Mouse (Mus musculus) embryonic facial prominence, embryonic 10.5 days (tissue): Measurements from ENCODE around the gene Atmin. TPM values are rescaled to one million over a fixed set of nuclear protein-coding genes. Genes with fewer than 3 reads are reported as not detected.

Experiments
- DNase-seq: peaks from one replicate; pipeline ENCODE4 v3.0.0-alpha.2; 2017; ENCODE audit warnings: low spot score
- H3K27ac ChIP-seq: fragments of 300-500 bp; sonication (generic); replicated peaks from 2 replicates; pipeline ENCODE4 v1.5.1; 2016; ENCODE audit warnings: mild to moderate bottlenecking
- H3K27me3 ChIP-seq: fragments of 300-500 bp; sonication (generic); replicated peaks from 2 replicates; pipeline ENCODE4 v1.6.1; 2016; ENCODE audit warnings: low read depth, mild to moderate bottlenecking; ENCODE audit not compliant: poor library complexity, severe bottlenecking
- H3K36me3 ChIP-seq: fragments of 300-500 bp; sonication (generic); replicated peaks from 2 replicates; pipeline ENCODE4 v1.6.1; 2016; ENCODE audit warnings: mild to moderate bottlenecking, moderate library complexity
- H3K4me1 ChIP-seq: fragments of 300-500 bp; sonication (generic); 2 replicates; pipeline ENCODE4 v1.6.1; 2016
- H3K4me3 ChIP-seq: fragments of 300-500 bp; sonication (generic); 2 replicates; pipeline ENCODE4 v1.5.1; 2016; ENCODE audit warnings: mild to moderate bottlenecking, moderate library complexity
- H3K9me3 ChIP-seq: fragments of 300-500 bp; sonication (generic); 2 replicates; pipeline ENCODE4 v1.6.1; 2016; ENCODE audit warnings: mild to moderate bottlenecking
- WGBS: fragments of 180-500 bp; shearing (Covaris S2); methylation state at CpG from one replicate; pipeline ENCODE4 v1.1.7; 2016; 5-methylcytosine and 5-hydroxymethylcytosine counted together
- polyA plus RNA-seq: library from polyadenylated mRNA; unstranded; fragments of >200 nt; fragmentation: Nextera tagmentation; extraction: Ambion mirVana; gene quantifications from 2 replicates; pipeline ENCODE4 v1.2.1, GENCODE M21; 2016

Gene Atmin
- polyA plus RNA-seq: 12.4 and 13.0 TPM in 2 replicates

- H3K36me3 ChIP-seq: peaks cover 48% of the 10 kb centered on the region
- peak within 1 kb of the TSS; percentile 88 for H3K27ac ChIP-seq
- H3K4me1 ChIP-seq: peaks cover 26% of the 10 kb centered on the region
- no peaks in the 10 kb centered on the region for H3K9me3 ChIP-seq
- H3K27me3 ChIP-seq: no peaks in the 10 kb centered on the region
- WGBS: under 1% methylated on average over 45 of the region's 46 CpGs
- DNase-seq: peak; percentile 92
- peak within 1 kb of the TSS; percentile 97 for H3K4me3 ChIP-seq
Measured at GRCm38 (mm10) chr8:116943161-116943554, at the start of gene Atmin. Atmin (plus strand) TSS chr8:116943393.

- no peak for DNase-seq
- H3K9me3 ChIP-seq: peaks cover 5% of the 10 kb centered on the region; the same call in 1 of the 2 replicates
- WGBS: 92% methylated on average over 11 of the region's 11 CpGs
- no peaks in the 10 kb centered on the region for H3K4me1 ChIP-seq
- peaks cover 27% of the 10 kb centered on the region for H3K36me3 ChIP-seq
- H3K4me3 ChIP-seq: no peak overlapping the region
- H3K27me3 ChIP-seq: no peaks in the 10 kb centered on the region
- H3K27ac ChIP-seq: no peak overlapping the region
Measured at GRCm38 (mm10) chr8:116893938-116894337, 49.3 kb upstream of the Atmin start.

- WGBS: 90% methylated on average over 6 of the region's 6 CpGs
- peaks cover 15% of the 10 kb centered on the region for H3K36me3 ChIP-seq
- no peak overlapping the region for H3K27ac ChIP-seq
- peaks cover 5% of the 10 kb centered on the region; the same call in 1 of the 2 replicates for H3K9me3 ChIP-seq
- no peak overlapping the region for H3K4me3 ChIP-seq
- DNase-seq: no peak
- H3K4me1 ChIP-seq: no peaks in the 10 kb centered on the region
- H3K27me3 ChIP-seq: no peaks in the 10 kb centered on the region
Measured at GRCm38 (mm10) chr8:116895521-116895920, 47.7 kb upstream of the Atmin start.

GRCm38 (mm10) chr8:116904736-116905135 lies 38.5 kb upstream of the Atmin start:
- WGBS: 93% methylated on average over 4 of the region's 4 CpGs
- no peak overlapping the region for H3K4me3 ChIP-seq
- H3K4me1 ChIP-seq: no peaks in the 10 kb centered on the region
- H3K36me3 ChIP-seq: peaks cover 40% of the 10 kb centered on the region
- H3K9me3 ChIP-seq: peaks cover 8% of the 10 kb centered on the region; the same call in 1 of the 2 replicates
- no peaks in the 10 kb centered on the region for H3K27me3 ChIP-seq
- DNase-seq: no peak
- no peak overlapping the region for H3K27ac ChIP-seq

DNA sequence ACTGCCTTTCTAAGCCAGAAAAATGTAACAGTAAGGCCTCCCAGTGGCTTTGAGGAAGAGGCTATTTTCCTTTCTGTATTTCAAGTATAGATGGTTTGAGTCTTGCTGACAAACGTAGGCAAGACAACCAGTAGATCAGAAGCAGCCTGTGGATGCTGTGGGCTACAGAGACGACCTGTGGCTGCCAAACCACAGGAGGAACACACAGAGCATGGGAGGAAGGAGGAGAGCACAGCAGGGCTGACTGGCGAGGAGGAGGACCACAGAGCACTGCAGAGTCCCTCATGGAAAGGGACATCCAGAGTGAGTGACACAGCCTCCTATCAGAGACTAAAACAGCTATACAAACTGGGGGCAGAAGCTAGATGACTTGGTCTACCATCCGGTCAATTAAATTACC lies 37.9 kb upstream of the Atmin start:
- peaks cover 45% of the 10 kb centered on the region for H3K36me3 ChIP-seq

DNA sequence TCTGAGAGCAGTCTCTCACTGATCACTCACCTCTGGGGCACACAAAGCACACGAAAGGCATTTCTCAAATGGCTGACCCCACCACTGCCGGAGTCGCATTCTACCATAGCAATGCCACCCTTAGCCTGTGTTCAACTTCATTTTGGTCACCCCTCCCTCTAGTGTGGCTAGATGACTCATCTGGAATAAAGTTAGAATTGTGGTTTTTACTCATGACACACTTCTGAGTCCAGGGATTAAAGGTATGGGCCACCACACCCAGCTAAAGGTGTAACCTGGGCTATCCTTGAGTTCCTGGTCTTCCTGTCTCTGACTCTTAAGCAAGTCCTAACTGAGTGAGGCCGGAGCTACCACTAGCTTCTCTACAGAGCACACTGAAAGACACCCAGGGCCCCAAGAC lies 37.4 kb upstream of the Atmin start:
- no peak for DNase-seq
- H3K36me3 ChIP-seq: peaks cover 51% of the 10 kb centered on the region
- H3K4me1 ChIP-seq: no peaks in the 10 kb centered on the region
- peaks cover 8% of the 10 kb centered on the region; the same call in 1 of the 2 replicates for H3K9me3 ChIP-seq
- 93% methylated on average over 4 of the region's 4 CpGs for WGBS
- H3K27ac ChIP-seq: no peak overlapping the region
- H3K4me3 ChIP-seq: no peak overlapping the region
- H3K27me3 ChIP-seq: no peaks in the 10 kb centered on the region

More for the DNA sequence above, 37.9 kb upstream of the Atmin start:
- 88% methylated on average over 4 of the region's 4 CpGs for WGBS
- H3K27me3 ChIP-seq: no peaks in the 10 kb centered on the region
- no peaks in the 10 kb centered on the region for H3K4me1 ChIP-seq
- DNase-seq: no peak
- no peak overlapping the region for H3K4me3 ChIP-seq
- H3K27ac ChIP-seq: no peak overlapping the region
- peaks cover 8% of the 10 kb centered on the region; the same call in 1 of the 2 replicates for H3K9me3 ChIP-seq

- Histone ChIP-seq H3K27ac (peak overlapping the region; percentile 97), H3K4me3 (peak overlapping the region; percentile 91), H3K9me3 (no peaks in the 10 kb centered on the region), H3K27me3 (no peaks in the 10 kb centered on the region), H3K36me3 (peaks cover 36% of the 10 kb centered on the region), H3K4me1 (peaks cover 18% of the 10 kb centered on the region)
- WGBS: under 1% methylated on average over 22 of the region's 22 CpGs
- DNase-seq: no peak
Measured at GRCm38 (mm10) chr8:116921005-116921336, 22.2 kb upstream of the Atmin start.

- DNase-seq: peak; percentile 94
- Histone ChIP-seq H3K36me3 (peaks cover 36% of the 10 kb centered on the region), H3K9me3 (no peaks in the 10 kb centered on the region), H3K27me3 (no peaks in the 10 kb centered on the region), H3K27ac (peak within 1 kb of the TSS; percentile 97), H3K4me3 (peak within 1 kb of the TSS; percentile 91), H3K4me1 (peaks cover 18% of the 10 kb centered on the region)
- under 1% methylated on average over 57 of the region's 57 CpGs for WGBS
Measured at GRCm38 (mm10) chr8:116921337-116922059, 21.7 kb upstream of the Atmin start, which contains the start of the genes Cmc2 and Cenpn. Cmc2 (minus strand) TSS chr8:116921455. Cenpn (plus strand) TSS chr8:116921730.

DNA sequence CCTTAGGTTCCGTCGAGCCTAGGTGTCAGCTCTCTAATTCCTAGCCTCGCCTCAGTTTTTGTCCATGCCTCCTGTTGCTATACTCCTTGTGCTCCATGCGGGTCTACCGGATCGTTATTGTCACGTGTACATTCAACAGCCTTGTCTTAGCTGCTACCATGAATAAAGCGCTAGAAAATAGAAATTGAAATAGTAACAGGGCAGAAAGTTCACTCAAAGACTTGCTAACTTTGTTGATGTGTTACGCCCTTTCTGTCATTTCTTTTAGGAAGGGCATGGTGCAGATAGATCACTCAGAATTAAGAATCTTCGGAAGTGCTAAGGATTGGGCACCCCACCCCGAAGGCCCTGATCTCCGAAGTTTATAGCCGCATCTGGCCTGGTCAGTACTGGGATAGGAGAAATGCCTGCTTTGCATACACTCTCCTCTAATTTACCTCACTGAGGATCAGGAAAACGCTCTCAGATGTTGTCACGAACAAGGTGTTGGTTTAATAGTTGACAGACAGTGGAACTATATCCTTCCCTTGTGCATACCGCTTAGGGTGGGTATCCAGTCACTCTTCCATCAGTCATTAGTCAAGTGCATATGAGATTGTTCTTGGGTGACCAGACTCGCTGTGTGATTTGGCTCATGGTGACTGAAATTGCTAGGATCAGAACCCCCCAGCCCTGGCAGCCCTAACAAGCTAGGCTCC lies 21.0 kb upstream of the Atmin start:
- peaks cover 18% of the 10 kb centered on the region for H3K4me1 ChIP-seq
- peak overlapping the region; percentile 97 for H3K27ac ChIP-seq
- no peak for DNase-seq
- 36% methylated on average over 17 of the region's 17 CpGs for WGBS
- H3K4me3 ChIP-seq: peak overlapping the region; percentile 91
- H3K27me3 ChIP-seq: no peaks in the 10 kb centered on the region
- H3K36me3 ChIP-seq: peaks cover 37% of the 10 kb centered on the region
- H3K9me3 ChIP-seq: no peaks in the 10 kb centered on the region

- Histone ChIP-seq H3K27me3 (no peaks in the 10 kb centered on the region), H3K36me3 (peaks cover 51% of the 10 kb centered on the region), H3K4me3 (no peak overlapping the region), H3K27ac (no peak overlapping the region), H3K9me3 (no peaks in the 10 kb centered on the region), H3K4me1 (peaks cover 18% of the 10 kb centered on the region)
- no peak for DNase-seq
- 91% methylated on average over 8 of the region's 8 CpGs for WGBS
Measured at GRCm38 (mm10) chr8:116923526-116923925, 19.7 kb upstream of the Atmin start.

- Histone ChIP-seq H3K9me3 (no peaks in the 10 kb centered on the region), H3K4me3 (no peak overlapping the region), H3K4me1 (peaks cover under 1% of the 10 kb centered on the region; the same call in 1 of the 2 replicates), H3K27ac (no peak overlapping the region), H3K36me3 (peaks cover 94% of the 10 kb centered on the region), H3K27me3 (no peaks in the 10 kb centered on the region)
- WGBS: 80% methylated on average over 9 of the region's 9 CpGs
- DNase-seq: peak; percentile 60
Measured at GRCm38 (mm10) chr8:116927880-116928279, 15.3 kb upstream of the Atmin start.

DNA sequence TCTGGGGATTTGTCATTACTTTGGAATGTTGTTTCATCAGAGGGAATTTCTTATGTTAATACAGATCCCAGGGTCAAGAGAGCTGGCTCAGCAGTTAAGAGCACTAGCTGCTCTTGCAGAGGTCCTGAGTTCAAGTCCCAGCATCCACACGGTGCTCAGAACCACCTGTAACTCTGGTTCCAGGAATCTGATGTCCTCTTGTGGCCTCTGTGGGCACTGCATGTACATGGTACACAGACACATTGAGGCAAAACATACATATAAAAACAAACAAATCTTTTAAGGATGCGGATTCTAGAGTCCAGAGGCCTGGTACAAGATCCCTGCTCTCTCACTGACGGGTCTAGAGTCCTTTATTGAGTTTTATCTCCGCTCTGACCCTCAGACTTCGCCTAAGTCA lies 14.6 kb upstream of the Atmin start:
- H3K4me3 ChIP-seq: no peak overlapping the region
- no peaks in the 10 kb centered on the region for H3K9me3 ChIP-seq
- no peaks in the 10 kb centered on the region for H3K4me1 ChIP-seq
- H3K27ac ChIP-seq: no peak overlapping the region
- peaks cover 98% of the 10 kb centered on the region for H3K36me3 ChIP-seq
- WGBS: 91% methylated on average over 5 of the region's 5 CpGs
- no peaks in the 10 kb centered on the region for H3K27me3 ChIP-seq
- DNase-seq: no peak

DNA sequence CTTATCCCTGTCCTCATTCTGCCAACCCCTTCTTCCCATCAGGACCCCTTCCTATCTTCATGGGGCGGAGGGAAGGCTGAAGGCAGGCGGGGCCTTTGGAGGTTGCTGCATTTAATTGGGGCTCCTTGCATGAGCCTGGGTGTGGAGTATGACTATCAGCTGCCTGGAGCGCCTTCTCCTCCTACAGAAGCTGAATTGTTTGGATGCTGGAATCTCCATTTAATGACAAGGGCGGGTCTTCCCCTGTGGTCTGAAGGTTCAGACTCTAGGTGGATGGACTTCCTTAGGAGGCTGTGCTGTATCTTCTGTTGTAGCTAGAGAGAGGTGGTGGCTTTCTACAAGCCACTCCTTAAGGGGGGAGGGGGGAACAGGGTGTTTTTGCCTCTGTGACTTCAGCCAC lies 8.2 kb upstream of the Atmin start:
- no peak for DNase-seq
- 88% methylated on average over 4 of the region's 4 CpGs for WGBS

More for the DNA sequence above, 8.2 kb upstream of the Atmin start:
- Histone ChIP-seq H3K4me3 (no peak overlapping the region), H3K4me1 (no peaks in the 10 kb centered on the region), H3K36me3 (peaks cover 99% of the 10 kb centered on the region), H3K27me3 (no peaks in the 10 kb centered on the region), H3K9me3 (no peaks in the 10 kb centered on the region), H3K27ac (no peak overlapping the region)
